Mouse (Mus musculus) erythroid progenitor cell, adult 5-6 weeks (primary cell): ENCODE measurements around the gene Scarf2. TPM values are rescaled to one million over a fixed set of nuclear protein-coding genes. Genes with fewer than 3 reads are reported as not detected.

Source experiments
- ATAC-seq: replicated peaks from 2 replicates; pipeline ENCODE4 v1.8.0; 2016; ENCODE audit warnings: moderate number of reproducible peaks, mild to moderate bottlenecking, moderate TSS enrichment, inconsistent platforms; ENCODE audit not compliant: poor library complexity, low FRiP score, severe bottlenecking
- total RNA-seq, 2 experiments: library from RNA; stranded (forward) in 1 of 2; stranded (reverse) in 1 of 2; fragments of 150-400 nt in 1 of 2; fragments of 186-747, 209-891 nt in 1 of 2; gene quantifications; 2 replicates each; pipeline versions ENCODE4 v1.2.3 to v1.2.4; 2015 to 2017; ENCODE audit warnings: low replicate concordance in 2 of 2

The Scarf2 gene
- total RNA-seq (2015; ENCODE audit: low replicate concordance) (0.42 TPM in 1 of 2 replicates, not detected in the other), total RNA-seq (2017; ENCODE audit: low replicate concordance) (not detected in 2 replicates)

DNA sequence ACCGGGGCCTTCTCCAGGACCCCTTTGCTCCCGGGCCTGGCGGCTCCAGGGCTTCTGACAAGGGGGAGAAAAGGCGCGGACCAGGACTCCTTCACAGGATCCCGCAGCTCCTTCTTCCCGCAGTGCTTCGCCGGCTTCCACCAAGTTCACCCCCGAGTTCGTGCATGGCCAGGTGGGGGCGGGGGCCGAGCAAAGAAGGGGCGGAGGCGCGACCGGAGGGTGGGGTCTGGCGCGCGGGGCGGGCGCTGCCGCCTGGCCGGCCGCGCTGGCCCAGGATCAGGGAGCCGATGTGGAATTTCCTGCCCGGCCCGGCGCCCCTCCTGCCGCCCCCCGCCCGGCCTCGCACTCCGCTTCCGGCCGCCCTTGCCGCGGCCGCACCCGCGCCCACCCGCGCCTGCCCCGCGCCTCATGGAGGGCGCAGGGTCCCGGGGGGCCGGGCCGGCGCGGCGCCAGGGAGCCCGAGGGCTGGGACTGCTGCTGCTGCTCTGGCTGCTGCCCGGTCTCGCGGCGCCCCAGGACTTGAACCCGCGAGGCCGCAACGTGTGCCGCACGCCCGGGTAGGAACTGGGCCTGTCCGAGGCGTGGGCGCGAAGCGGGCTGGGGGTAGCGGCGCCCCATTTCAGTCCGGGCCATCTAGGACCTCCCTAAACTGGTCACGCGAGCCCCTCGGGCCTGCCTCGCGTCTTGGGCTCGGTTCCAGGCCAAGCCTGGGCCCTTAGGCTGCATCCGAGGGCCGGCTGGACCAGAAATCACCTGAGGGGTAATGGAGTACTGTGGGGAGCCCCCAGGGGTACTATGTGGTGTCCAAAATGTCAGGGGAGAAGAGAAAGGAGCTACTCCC, at the start of gene Scarf2:
Gene Scarf2 (plus strand): TSS at position 312 of the 841 bp plus-strand sequence.
- no peak for ATAC-seq

GRCm38 (mm10) chr16:17753001-17753400, 44.1 kb upstream of the Scarf2 start:
- ATAC-seq: no peak

DNA sequence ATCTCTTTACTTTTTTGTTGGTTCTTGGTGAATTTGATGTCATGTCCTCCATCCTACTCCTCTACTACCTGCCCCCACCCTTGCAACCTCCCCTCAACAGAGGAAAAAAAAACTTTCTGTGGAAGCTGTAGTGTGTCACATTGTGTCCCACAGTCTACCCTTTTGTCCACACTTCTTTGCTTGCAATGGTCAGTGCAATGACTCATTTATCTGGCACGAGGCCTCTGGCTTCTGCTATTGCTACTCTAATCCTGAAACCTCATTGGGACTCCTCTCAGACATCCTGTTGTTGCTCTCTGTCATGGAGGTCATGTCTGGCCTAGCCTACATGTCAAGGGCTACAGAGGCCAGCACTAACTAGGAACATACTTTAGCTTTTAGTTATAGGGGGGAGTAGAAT, 43.4 kb upstream of the Scarf2 start:
- ATAC-seq: no peak

DNA sequence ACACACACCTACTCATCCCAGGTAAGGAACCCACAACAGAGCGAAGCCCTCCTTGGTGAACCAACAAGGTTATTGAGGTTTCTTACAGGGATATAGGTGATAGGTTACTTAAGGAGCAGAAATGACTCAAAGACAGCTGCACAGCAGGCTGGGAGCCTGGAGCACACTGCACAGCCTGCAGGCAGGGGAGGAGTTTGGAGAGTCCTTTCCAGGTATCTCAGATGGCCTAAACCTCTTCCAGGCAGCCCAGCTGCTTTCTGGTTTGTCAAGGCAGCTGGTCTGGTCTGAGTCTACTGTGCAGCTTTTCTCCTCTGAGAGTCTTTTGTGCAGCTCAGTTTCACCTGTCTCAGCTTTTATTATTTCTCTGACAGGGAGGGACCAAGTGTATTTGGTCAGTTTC, 39.3 kb upstream of the Scarf2 start:
- no peak for ATAC-seq

GRCm38 (mm10) chr16:17758902-17759301, 38.2 kb upstream of the Scarf2 start:
- ATAC-seq: no peak

DNA sequence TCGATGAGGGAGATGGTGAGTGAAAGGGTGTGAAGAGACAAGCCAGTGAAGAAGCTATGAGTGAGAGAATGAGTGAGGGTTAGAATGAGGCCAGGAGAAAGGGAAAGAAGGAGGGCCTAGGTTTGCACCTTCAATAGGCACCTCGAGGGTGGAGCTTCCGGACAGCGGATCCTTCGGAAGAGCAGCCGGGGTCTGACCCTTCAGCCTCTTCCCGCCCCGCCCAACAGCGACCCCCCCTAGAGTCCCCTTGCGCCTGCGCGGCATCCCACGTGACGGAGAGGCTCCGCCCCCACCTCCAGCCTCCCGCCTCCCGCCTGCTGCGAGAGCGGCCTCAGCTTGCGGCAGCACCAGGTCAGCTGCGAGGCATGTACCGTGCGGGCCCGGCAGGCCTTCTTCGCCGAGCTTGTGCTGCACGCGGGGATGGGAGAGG, 37.7 kb upstream of the Scarf2 start, which contains the start of gene Klhl22:
Gene Klhl22 (plus strand): TSS at position 275 of the 430 bp plus-strand sequence.
- peak; percentile 81 for ATAC-seq

DNA sequence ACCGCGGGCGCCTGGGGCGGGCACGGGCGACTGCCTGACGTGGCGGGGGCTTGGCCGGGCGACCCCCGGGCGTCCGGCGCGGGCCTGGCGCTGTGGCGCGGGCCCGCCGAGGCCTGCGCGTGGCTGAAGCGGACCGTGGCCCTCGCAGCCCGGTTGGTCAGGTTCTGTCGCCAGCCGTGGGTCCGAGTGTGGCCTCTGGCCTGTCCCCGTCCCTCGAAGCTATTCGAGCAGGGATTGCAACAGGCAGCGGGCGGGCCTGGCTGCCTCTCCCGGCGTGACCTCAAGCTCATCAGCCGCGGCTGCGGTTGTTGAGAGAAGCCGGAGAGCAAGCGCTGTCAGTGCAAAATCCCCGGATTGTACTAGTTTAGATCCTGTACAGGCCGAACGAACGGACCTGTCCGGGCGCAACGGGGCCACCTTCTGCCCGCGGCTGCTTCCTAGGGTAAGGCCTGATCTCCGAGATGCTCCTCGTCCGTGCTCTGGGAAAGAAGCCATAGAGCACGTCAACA, 37.2 kb upstream of the Scarf2 start:
- ATAC-seq: no peak

DNA sequence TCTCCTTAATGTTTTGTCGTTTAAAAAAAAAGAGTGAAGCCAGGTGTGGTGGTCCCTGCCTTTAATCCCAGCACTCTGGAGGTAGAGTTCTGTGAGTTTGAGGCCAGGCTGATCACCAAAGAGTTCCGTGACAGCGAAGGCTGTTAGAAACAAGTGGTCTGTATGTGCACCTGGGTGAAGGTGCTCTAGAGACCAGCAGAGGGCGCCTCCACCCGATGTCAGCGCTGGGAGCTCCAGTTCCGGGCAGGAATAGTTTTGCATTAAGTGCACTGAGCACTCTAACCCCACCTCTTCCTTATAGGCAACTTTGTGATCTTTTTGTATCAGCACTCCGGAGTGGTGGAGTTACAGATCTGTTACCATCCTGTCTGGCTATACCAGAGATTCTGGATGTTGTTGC, 36.4 kb upstream of the Scarf2 start:
- ATAC-seq: peak; percentile 77

DNA sequence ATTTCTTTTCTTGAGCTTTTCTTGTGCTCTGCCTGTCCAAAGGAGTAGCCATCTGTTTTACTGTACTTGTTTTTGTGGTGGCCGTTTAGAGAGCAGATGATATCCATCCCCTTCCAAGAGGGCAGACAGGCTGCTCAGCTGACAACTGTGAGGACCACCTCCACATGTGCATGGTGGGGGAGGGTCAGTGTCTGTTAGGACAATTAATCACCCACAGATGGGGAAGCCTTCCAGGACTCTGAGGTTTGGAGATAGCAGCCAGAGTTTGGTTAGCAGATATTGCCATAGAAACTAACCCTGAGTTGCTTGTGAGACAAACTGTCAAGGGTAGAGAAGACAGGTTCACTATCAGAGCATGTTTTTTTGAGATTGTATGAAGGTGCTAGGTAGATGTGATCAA, 36.0 kb upstream of the Scarf2 start:
- no peak for ATAC-seq

- no peak for ATAC-seq
Measured at GRCm38 (mm10) chr16:17764108-17764511, 33.0 kb upstream of the Scarf2 start.

- ATAC-seq: peak; percentile 65
Measured at GRCm38 (mm10) chr16:17768834-17769233, 28.2 kb upstream of the Scarf2 start.

DNA sequence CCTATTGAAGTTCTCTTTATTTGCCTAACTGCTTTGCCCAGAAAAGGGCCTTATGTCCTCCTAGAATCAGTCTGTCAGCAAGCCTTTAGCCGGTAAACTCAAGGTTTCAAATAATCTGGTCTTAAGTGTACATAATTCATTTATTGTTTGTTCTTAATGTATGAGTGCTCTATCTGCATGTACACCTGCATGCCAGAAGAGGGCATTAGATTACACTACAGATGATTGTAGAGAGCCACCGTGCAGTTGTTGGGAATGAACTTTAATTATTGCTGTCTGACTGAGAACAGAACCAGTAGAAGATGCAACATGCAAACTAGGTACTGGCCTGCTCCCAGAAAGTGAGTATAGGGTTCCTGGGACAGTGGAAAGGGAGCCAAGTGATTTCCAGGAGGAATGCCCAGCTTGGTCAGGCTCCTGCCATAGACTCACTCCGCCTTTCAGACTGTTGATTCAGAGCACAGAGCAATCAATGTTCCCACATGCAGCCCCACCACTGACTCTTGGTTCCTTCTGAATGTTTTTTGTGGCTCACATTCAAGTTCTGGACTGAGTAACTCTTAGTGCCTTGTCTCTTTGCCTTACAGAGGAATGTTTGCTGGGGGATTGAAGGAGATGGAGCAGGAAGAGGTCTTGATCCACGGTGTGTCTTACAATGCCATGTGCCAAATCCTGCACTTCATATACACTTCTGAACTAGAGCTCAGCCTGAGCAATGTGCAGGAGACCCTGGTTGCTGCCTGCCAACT, 25.8 kb upstream of the Scarf2 start:
- no peak for ATAC-seq

DNA sequence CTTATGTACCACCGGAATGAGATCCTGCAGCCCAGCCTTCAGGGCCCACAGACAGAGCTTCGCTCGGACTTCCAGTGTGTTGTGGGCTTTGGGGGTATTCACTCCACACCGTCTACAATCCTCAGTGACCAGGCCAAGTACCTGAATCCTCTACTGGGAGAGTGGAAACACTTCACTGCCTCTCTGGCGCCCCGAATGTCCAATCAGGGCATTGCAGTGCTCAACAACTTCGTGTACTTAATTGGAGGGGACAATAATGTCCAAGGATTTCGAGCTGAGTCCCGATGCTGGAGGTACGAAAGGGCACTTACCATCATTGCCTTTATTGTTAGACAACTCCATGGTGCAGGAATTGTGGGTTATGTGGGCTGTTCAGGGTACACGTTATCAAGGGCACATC, 20.3 kb upstream of the Scarf2 start:
- no peak for ATAC-seq

DNA sequence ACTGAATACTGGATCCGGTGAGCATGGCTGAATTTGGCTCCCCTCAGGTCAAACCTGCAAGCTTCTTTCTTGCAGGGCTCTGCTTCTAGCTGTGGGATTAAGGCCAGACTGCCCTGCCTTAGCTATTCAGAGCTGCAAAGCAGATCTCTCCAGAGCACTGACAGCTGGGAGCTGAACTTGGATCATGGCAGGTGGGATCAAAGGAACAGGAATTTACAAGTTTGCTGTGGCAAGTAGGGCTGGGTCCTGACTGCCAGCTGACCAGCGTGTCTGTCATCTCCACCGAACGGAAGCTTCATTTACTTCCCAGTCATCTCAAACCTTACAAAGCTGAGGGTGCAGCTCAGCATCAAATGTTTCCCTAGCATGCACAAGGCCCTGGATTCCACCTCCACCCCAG, 18.9 kb upstream of the Scarf2 start:
- no peak for ATAC-seq

DNA sequence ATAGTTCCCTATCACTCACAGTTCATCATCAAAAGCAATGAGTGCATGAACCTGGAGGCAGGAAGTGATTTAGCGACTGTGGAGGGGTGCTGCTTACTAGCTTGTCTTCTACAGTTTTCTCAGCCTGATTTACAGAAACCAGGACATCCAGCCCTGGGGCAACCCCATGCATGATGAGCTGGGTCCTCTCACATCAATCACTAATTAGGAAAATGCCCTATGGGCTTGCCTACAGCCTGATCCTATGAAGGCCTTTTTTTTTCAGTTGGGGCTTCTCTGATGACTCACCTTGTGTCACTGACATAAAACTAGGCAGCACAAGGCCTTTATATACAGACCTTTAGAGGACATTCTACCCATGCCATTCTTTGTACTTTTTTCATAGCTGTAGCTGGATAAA, 17.4 kb upstream of the Scarf2 start:
- ATAC-seq: no peak

GRCm38 (mm10) chr16:17785337-17785736, 11.7 kb upstream of the Scarf2 start:
- ATAC-seq: no peak

DNA sequence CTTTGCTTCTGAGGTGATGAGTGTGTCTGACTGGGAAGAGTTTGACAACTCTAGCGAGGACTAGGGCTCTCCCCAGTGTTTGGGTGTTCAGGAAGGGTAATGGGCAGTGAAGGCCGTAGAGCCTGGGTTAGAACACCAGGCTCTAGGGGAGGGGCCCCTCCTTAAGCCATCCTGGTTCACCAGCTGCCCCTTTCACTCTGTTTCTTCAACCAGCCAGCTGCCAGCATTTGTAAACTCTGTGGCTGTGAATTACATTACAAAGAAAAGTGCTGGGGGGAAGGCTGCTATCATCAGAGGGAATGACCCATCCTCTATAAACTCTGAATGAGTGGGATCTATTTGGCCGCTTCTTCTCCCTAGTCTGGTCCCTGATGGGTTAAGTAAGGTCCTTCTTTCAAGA, 4.4 kb upstream of the Scarf2 start:
- ATAC-seq: no peak

- ATAC-seq: no peak
Measured at GRCm38 (mm10) chr16:17794047-17794446, 3.0 kb upstream of the Scarf2 start.

- ATAC-seq: no peak
Measured at GRCm38 (mm10) chr16:17795643-17796042, 1.4 kb upstream of the Scarf2 start.

- ATAC-seq: no peak
Measured at GRCm38 (mm10) chr16:17796519-17796918, 563 bp upstream of the Scarf2 start.
